Mouse (Mus musculus) heart, postnatal 25 days (tissue): ENCODE data around the gene Hibadh. TPM values are rescaled to one million over a fixed set of nuclear protein-coding genes. Genes with fewer than 3 reads are reported as not detected.
A peak's percentile ranks its signal among the peaks of the same experiment; 100 is the strongest.

Source experiments
- DNase-seq: peaks from one replicate; pipeline ENCODE4 v3.0.0; 2022; ENCODE audit warnings: low spot score
- intact Hi-C: fragments of 180-260 bp; cut with DNase I; formaldehyde crosslinking; loops from one replicate; pipeline ENCODE4 v1.15.1; 2025
- total RNA-seq, 2 experiments: library from RNA; stranded (reverse); gene quantifications; 2 replicates each; pipeline ENCODE4 v1.2.3; 2021

Gene Hibadh
- total RNA-seq, 2 experiments from 2014 or later: 242 to 244 TPM

DNA sequence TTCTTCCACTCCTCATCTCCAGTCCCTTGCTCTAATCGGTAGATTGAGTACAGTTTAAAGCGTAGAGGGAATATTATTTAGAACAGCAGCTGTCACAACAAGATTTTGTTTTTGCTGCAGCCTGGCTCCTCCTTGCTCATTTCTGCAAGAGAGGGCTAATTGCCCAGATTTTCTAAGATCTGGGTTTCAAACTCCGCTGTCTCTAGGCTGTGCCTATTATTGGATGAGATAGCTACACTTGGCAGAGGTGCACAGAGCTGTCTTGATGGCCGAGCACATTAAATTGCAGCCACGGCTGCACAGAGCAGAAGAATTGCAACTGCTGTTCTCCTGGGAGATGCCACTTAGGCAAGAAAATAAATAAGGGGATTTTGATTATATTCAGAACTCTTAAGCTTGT is 133.0 kb downstream of the Hibadh start:
- peak; percentile 14 for DNase-seq
- intact Hi-C loops: no loop called here

DNA sequence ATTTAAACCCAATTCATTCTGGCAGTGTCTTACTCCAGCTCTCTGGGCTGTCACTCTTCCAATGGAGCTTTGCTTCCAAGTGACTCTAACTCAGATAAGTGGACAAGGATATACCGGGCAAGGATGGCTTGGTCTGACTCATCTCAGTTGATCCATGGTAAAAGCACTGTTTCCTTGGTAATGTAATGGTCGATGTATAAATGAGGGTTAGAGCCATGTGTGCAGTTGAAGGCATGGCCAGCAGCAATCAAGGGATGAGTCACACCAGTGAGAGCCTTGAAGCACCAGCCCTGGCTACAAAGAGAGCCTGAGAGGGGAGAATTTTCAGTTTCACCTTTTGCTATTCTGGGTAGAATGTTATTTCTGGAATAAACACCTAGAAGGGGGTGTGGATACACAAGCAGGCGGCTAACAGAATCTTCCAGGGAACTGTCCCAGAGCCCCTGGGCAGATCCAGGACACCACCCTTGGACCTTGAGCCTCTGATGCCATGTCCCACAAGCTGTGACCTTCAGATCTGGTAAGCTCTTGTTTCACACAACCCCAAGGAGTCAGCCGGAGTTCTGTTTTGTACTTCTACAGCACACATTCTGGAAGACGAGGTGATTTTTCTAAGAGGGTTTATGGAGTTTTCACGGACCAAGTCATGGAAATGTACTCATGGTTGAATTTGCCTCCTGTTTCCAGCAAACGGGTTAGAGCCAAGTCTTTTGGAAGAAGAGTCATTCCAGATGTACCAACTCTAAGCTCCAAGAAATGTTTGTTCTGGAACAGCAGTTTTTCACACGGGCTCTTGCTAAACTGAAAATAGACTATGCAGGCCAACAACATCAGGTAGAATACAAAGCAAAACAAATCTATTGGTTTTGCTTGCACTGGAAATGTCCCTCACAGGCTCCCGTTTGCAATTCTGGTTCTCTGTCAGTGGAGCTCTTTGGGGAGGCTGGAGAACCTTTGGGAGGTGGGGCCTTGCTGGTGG is 134.1 kb downstream of the Hibadh start:
- peak; percentile 12 for DNase-seq
- intact Hi-C loops: no loop called here

DNA sequence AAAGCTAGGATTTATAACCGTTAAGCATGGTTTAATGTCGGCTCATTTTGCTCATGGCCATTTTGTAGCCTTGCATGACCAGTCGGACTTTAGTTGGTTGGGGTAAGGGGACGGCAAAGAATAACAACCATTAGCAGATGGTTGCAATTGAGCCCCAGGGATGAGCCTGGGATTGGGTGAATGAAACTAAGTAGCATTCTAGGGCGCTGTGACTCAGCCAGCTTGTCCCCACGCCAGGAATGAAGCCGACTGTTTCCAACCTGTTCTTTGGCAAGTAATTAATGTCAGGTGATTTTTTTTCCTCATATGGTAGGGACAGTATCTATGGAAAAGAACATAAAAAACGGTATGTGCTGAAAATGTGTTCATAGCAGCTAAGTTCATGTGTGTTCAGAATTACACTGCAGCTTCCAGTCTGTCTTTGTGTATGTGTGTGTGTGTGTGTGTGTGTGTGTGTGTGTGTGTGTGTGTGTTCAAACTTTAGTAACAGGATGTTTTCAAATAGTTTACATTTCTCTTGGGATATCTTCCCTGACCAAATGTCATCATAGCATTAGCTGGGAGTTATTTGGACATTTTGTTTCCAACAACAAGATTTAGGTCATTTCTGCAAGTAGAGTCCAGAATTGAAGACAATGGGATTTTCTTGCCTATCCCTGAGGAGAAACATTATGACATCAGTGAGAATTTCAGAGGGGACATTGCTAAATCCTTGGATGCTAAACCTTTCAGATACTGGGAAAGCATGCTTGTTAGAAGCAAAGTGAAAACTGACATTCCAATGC is 135.3 kb downstream of the Hibadh start:
- DNase-seq: peak; percentile 23
- intact Hi-C loops: no loop called here

DNA sequence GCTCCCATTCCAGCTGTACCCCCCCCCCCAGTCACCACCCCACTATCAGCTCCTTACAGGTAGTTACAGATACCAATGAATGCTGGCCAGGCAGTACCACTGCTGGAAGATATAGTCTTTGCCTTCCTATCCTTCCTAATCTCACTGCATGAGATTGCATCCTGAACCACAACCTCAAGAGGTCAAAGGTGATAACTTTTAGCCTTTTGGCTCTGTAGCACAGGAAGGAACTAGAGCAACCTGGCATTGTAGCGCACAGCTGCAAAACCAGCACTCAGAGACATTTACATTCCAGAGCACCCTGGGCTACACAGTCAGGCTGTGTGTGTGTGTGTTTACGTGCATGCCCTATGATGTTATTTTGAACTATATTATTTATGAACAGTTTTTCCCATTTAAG is 137.2 kb downstream of the Hibadh start:
- DNase-seq: no peak
- intact Hi-C loops: no loop called here

DNA sequence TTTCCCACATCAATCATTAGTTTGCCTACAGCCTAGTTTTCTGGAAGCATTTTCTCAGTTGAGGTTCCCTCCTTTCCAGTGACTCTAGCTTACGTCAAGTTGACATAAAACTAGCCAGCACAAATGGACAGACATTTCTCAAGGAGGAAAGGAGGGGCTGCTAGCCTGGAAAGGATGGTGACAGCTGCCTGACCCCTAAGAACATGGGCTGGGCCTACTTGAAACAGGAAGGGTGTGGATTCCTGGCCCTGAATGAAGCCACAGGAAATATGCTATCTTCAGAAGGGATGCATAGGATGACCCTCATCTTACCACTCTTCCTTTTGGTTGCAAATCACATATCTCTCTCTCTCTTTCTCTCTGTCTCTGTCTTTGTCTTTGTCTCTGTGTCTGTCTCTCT is 138.7 kb downstream of the Hibadh start:
- DNase-seq: no peak
- intact Hi-C loops: no loop called here

Other genes with a start within 250 kb of the Hibadh start
- 100 to 1,000 TPM in 1 of 2 experiments, 10 to 100 TPM in 1; 98.5 to 123 TPM for gene Tax1bp1, start 73.3 kb upstream of the Hibadh start, total RNA-seq